Mouse (Mus musculus): ENCODE measurements around the gene Stra6l. TPM values are rescaled to one million over a fixed set of nuclear protein-coding genes. Genes with fewer than 3 reads are reported as not detected.

Gene Stra6l
- total and polyA plus RNA-seq, 2 experiments from 2014 or later: 0.29 to 0.38 TPM

- Histone ChIP-seq H3K27ac (ENCODE audit: low read depth, low read length) (no peak within 1 kb of the TSS), H3K27me3 (ENCODE audit: insufficient read depth, low read length) (no peaks in the 10 kb centered on the region), H3K4me1 (ENCODE audit: insufficient read depth) (peaks cover 6% of the 10 kb centered on the region; the same call in 1 of the 2 replicates), H3K36me3 (ENCODE audit: insufficient read depth) (no peaks in the 10 kb centered on the region), H3K9me3 (ENCODE audit: low read length) (no peaks in the 10 kb centered on the region), H3K9ac (no peak within 1 kb of the TSS), H3K4me3 (ENCODE audit: low read depth, low read length) (no peak within 1 kb of the TSS), H3K4me2 (ENCODE audit: low read depth) (peak within 1 kb of the TSS; percentile 28)
- TF ChIP-seq CTCF (IDR thresholded peaks at IDR 0.05; ENCODE audit: low read depth): no peak
- ATAC-seq: peak; percentile 45; the same call in 1 of the 2 replicates
- DNase-seq: peak; percentile 41
- 13% methylated on average over 19 of the region's 19 CpGs for WGBS
These were observed 41.8 kb downstream of the Stra6l start, which contains the start of gene Ccdc180 for GRCm38 (mm10) chr4:45890066-45890761. Gene Ccdc180 (plus strand): TSS chr4:45890303.

DNA sequence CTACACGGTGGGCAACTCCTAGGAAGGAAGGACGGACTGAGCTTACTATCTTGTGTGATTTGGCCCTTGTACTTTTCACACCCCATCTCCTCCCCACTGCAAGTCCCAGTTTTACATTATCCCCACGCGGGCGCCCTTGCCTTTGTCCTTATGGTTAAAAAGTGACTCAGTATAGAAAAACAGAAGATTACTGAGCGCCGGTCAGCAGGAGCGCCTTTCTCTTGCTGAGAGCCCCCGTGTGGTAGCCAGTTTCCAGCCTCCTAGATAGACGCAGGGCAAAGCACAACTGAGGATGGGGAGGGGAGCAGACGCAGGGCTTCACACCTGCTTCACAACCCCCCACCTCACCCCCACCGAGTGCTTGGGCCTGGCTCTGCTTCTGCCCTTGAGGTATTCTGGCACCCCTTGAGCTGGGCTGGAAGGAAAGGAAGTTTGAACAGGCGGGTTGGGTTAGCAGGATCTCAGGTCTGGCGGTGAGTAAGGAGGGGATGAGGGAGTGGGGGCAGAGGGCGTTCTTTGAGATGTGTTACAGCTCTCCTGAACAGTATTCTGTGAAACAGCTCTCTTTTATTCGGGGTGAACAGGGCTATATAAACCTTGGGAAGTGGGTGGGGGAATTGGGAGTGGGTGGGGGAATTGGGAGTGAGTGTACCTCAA lies 48.1 kb downstream of the Stra6l start:
- no peak overlapping the region for H3K27ac ChIP-seq (ENCODE audit: low read depth, low read length)
- ATAC-seq (no peak), DNase-seq (no peak)
- no peak overlapping the region for H3K4me3 ChIP-seq (ENCODE audit: low read depth, low read length)
- H3K27me3 ChIP-seq (ENCODE audit: insufficient read depth, low read length): no peaks in the 10 kb centered on the region
- H3K9me3 ChIP-seq (ENCODE audit: low read length): no peaks in the 10 kb centered on the region
- H3K9ac ChIP-seq: no peak overlapping the region
- no peak for TF ChIP-seq CTCF (IDR thresholded peaks at IDR 0.05; ENCODE audit: low read depth)
- no peak overlapping the region for H3K4me2 ChIP-seq (ENCODE audit: low read depth)
- H3K36me3 ChIP-seq (ENCODE audit: insufficient read depth): no peaks in the 10 kb centered on the region
- WGBS: 19% methylated on average over 16 of the region's 16 CpGs
- no peaks in the 10 kb centered on the region for H3K4me1 ChIP-seq (ENCODE audit: insufficient read depth)

DNA sequence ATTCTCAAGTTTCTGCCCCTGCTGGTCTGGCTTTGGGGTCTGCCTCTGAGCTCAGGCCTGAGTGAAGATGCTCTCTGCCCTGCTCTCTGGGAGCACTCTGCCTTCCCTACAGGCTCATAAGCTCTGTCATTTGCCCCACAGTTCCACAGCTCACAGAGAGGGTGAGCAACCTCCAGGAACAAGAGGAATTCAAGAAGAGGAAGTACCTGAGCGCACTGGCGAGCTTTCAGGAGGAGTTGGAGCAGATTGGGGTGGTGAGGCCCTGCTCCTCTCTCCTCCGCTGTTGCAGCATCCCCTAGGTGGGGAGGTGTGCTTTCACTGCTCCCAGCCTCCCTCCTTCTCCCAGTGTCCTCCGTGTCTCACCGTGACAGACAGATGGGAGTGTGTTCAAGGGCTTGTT lies 49.9 kb downstream of the Stra6l start:
- Histone ChIP-seq H3K36me3 (ENCODE audit: insufficient read depth) (no peaks in the 10 kb centered on the region), H3K27me3 (ENCODE audit: insufficient read depth, low read length) (no peaks in the 10 kb centered on the region), H3K4me3 (ENCODE audit: low read depth, low read length) (no peak overlapping the region), H3K4me2 (ENCODE audit: low read depth) (no peak overlapping the region), H3K4me1 (ENCODE audit: insufficient read depth) (no peaks in the 10 kb centered on the region), H3K9me3 (ENCODE audit: low read length) (no peaks in the 10 kb centered on the region), H3K27ac (ENCODE audit: low read depth, low read length) (no peak overlapping the region), H3K9ac (no peak overlapping the region)
- no peak for TF ChIP-seq CTCF (IDR thresholded peaks at IDR 0.05; ENCODE audit: low read depth)
- WGBS: 61% methylated on average over 5 of the region's 5 CpGs
- DNase-seq (no peak), ATAC-seq (no peak)

DNA sequence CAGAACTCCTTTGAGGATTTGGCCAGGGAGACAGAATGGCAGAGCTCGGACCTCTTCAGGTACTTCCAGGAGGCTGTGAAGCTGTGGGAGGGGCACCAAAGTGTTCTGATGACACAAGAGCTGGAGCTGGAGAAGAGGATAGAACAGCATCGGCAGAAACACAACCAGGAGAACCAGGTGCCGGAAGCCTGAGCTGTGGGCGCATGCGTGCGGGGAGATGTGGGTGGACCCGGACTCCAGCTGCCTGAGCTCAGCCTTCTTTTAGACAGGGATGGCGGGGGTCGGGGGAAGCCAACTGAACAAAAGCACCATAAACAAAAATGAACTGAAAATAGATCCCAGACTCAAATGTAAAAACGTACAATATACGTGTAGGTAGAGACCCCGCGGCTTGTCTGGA lies 60.8 kb downstream of the Stra6l start:
- Histone ChIP-seq H3K4me2 (ENCODE audit: low read depth) (no peak overlapping the region), H3K36me3 (ENCODE audit: insufficient read depth) (no peaks in the 10 kb centered on the region), H3K27me3 (ENCODE audit: insufficient read depth, low read length) (no peaks in the 10 kb centered on the region), H3K9ac (no peak overlapping the region), H3K9me3 (ENCODE audit: low read length) (no peaks in the 10 kb centered on the region), H3K27ac (ENCODE audit: low read depth, low read length) (no peak overlapping the region), H3K4me3 (ENCODE audit: low read depth, low read length) (no peak overlapping the region), H3K4me1 (ENCODE audit: insufficient read depth) (no peaks in the 10 kb centered on the region)
- TF ChIP-seq CTCF (IDR thresholded peaks at IDR 0.05; ENCODE audit: low read depth): no peak
- ATAC-seq: no peak
- WGBS: 91% methylated on average over 13 of the region's 13 CpGs
- no peak for DNase-seq

DNA sequence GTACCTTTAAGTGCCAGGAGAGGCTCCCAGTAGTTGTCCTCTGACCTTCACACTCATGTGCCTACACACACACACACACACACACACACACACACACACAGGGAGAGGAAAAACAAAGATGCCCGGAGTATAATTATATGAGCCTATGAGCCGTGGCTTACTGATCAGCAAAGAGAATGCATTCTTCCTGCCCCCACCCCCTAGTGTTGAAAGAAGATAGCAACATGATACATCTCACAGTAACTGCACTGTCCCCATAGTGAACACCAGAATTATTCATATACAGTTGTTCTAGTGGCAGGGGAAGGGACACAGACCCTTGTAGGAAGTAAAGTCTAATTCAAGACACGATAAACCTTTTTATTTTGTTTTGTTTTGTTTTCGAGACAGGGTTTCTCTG lies 61.5 kb downstream of the Stra6l start:
- no peak; the same call in 1 of the 2 replicates for TF ChIP-seq CTCF (IDR thresholded peaks at IDR 0.05; ENCODE audit: low read depth)
- 82% methylated on average over 4 of the region's 4 CpGs for WGBS

DNA sequence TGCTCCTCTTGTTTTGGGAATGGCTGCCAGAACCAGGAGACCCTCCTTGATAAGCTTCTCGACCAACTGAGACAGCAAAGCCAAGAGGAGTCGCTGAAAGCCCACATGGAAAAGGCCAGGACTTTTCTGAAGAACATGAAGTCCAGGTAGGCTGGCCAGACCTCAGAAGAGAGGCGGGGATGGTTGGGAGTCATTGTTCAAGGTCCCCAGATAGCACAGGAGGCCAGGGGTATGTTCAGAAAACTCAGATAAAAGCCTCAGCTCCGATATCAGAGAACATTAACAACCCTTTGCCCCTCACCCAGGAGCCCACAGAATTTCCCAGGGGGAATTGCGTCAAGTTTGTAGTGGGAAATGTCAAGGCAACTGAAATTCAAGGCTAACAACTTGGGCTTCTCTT lies 62.8 kb downstream of the Stra6l start:
- H3K4me2 ChIP-seq (ENCODE audit: low read depth): no peak overlapping the region
- H3K4me3 ChIP-seq (ENCODE audit: low read depth, low read length): no peak overlapping the region
- no peak overlapping the region for H3K27ac ChIP-seq (ENCODE audit: low read depth, low read length)
- H3K27me3 ChIP-seq (ENCODE audit: insufficient read depth, low read length): no peaks in the 10 kb centered on the region
- no peak for TF ChIP-seq CTCF (IDR thresholded peaks at IDR 0.05; ENCODE audit: low read depth)
- no peaks in the 10 kb centered on the region for H3K4me1 ChIP-seq (ENCODE audit: insufficient read depth)
- no peaks in the 10 kb centered on the region for H3K9me3 ChIP-seq (ENCODE audit: low read length)
- no peak overlapping the region for H3K9ac ChIP-seq
- ATAC-seq (no peak), DNase-seq (no peak)
- WGBS: 83% methylated on average over 5 of the region's 5 CpGs
- no peaks in the 10 kb centered on the region for H3K36me3 ChIP-seq (ENCODE audit: insufficient read depth)

More for the DNA sequence above, 61.5 kb downstream of the Stra6l start:
- ATAC-seq (no peak), DNase-seq (no peak)
- H3K27ac ChIP-seq (ENCODE audit: low read depth, low read length): no peak overlapping the region
- H3K36me3 ChIP-seq (ENCODE audit: insufficient read depth): no peaks in the 10 kb centered on the region
- H3K4me3 ChIP-seq (ENCODE audit: low read depth, low read length): no peak overlapping the region
- H3K9ac ChIP-seq: no peak overlapping the region
- H3K27me3 ChIP-seq (ENCODE audit: insufficient read depth, low read length): no peaks in the 10 kb centered on the region
- no peak overlapping the region for H3K4me2 ChIP-seq (ENCODE audit: low read depth)
- H3K4me1 ChIP-seq (ENCODE audit: insufficient read depth): no peaks in the 10 kb centered on the region
- no peaks in the 10 kb centered on the region for H3K9me3 ChIP-seq (ENCODE audit: low read length)

DNA sequence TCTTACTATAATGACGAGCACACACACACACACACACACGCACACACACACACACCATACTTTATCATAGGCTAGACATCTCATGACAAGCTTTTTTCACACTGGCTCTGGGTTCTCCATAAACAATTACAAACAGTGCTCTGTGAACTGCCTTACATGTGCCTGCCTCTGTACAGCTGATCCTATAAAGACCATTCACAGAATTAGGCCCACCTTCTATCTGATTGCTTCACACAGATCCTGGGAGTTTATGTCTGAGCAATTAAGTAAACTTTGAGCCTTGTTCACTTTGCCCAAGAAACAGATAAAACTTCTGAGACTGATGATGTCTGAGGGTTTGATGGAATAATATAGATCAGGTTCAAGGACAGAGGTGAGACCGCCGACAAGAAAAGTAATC lies 63.4 kb downstream of the Stra6l start:
- Histone ChIP-seq H3K9me3 (ENCODE audit: low read length) (no peaks in the 10 kb centered on the region), H3K27ac (ENCODE audit: low read depth, low read length) (no peak overlapping the region), H3K4me3 (ENCODE audit: low read depth, low read length) (no peak overlapping the region), H3K36me3 (ENCODE audit: insufficient read depth) (no peaks in the 10 kb centered on the region), H3K9ac (no peak overlapping the region), H3K4me2 (ENCODE audit: low read depth) (no peak overlapping the region), H3K4me1 (ENCODE audit: insufficient read depth) (no peaks in the 10 kb centered on the region), H3K27me3 (ENCODE audit: insufficient read depth, low read length) (no peaks in the 10 kb centered on the region)
- WGBS: 90% methylated on average over 4 of the region's 4 CpGs
- no peak for TF ChIP-seq CTCF (IDR thresholded peaks at IDR 0.05; ENCODE audit: low read depth)
- DNase-seq (no peak), ATAC-seq (no peak)
